Mouse (Mus musculus) midbrain, embryonic 16.5 days (tissue): ENCODE measurements at regions not wholly inside any gene's neighbourhood (a gene's known extent, or its start where the extent isn't known, plus 50 kb on each side); places are given as distances from the start of the nearest gene placed in this dataset.

Experiments
- ATAC-seq: fragments of 200-750 bp; cut with Nextera tagmentation; 2 replicates; pipeline ENCODE4 v1.8.0; 2017; ENCODE audit warnings: moderate TSS enrichment
- H3K27ac ChIP-seq: fragments of 300-500 bp; sonication (generic); 2 replicates; pipeline ENCODE4 v1.5.1; 2014; ENCODE audit warnings: mild to moderate bottlenecking, low read length, mixed read lengths
- H3K27me3 ChIP-seq: fragments of 300-500 bp; sonication (generic); 2 replicates; pipeline ENCODE4 v1.6.1; 2014; ENCODE audit warnings: low read depth, low read length, mixed read lengths; ENCODE audit not compliant: control insufficient read depth, insufficient read depth
- H3K36me3 ChIP-seq: fragments of 300-500 bp; sonication (generic); 2 replicates; pipeline ENCODE4 v1.6.1; 2014; ENCODE audit warnings: mild to moderate bottlenecking, low read length, moderate library complexity, mixed read lengths; ENCODE audit not compliant: control insufficient read depth, insufficient read depth
- H3K4me1 ChIP-seq: fragments of 300-500 bp; sonication (generic); 2 replicates; pipeline ENCODE4 v1.6.1; 2014; ENCODE audit warnings: mild to moderate bottlenecking, low read length, mixed read lengths; ENCODE audit not compliant: control insufficient read depth, insufficient read depth
- H3K4me2 ChIP-seq: fragments of 300-500 bp; sonication (generic); 2 replicates; pipeline ENCODE4 v1.6.1; 2014; ENCODE audit warnings: mild to moderate bottlenecking, low read length, mixed read lengths
- H3K4me3 ChIP-seq: fragments of 300-500 bp; sonication (generic); 2 replicates; pipeline ENCODE4 v1.5.1; 2014; ENCODE audit warnings: low read depth, mild to moderate bottlenecking, low read length, moderate library complexity, mixed read lengths
- H3K9ac ChIP-seq: fragments of 300-500 bp; sonication (generic); 2 replicates; pipeline ENCODE4 v1.6.1; 2014; ENCODE audit warnings: low read depth, low read length, mixed read lengths
- H3K9me3 ChIP-seq: fragments of 300-500 bp; sonication (generic); replicated peaks from 2 replicates; pipeline ENCODE4 v1.6.1; 2014; ENCODE audit warnings: mild to moderate bottlenecking, low read length, mixed read lengths; ENCODE audit not compliant: control insufficient read depth, poor library complexity, severe bottlenecking
- WGBS: fragments of 180-500 bp; shearing (Covaris S2); extraction: QIAGEN DNeasy Blood & Tissue Kit; methylation state at CpG from one replicate; pipeline ENCODE4 v1.1.7; 2014; 5-methylcytosine and 5-hydroxymethylcytosine counted together

DNA sequence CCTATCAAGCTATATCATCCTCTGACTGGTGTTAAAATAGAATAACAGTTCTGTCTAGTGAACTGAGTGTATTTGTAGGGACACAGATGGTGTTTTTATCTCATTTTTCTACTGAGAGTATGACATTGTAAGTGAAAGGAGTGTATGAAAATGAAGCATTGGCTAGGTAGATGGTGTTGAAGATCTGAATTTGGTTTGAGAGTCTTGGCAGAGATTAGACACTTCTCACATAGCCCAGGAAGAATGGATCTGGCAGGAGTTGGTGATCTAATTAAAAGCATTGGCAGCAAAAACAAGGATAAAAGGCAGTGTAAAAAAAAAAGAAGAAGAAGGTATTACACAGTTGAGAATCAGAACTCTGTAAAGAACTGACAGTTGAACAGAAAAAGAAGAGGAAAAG lies 900.4 kb upstream of the Pabpc4l start:
- Histone ChIP-seq H3K4me2 (no peak overlapping the region), H3K27ac (no peak overlapping the region), H3K4me1 (no peaks in the 10 kb centered on the region), H3K9me3 (no peaks in the 10 kb centered on the region), H3K36me3 (no peaks in the 10 kb centered on the region), H3K9ac (no peak overlapping the region), H3K4me3 (no peak overlapping the region), H3K27me3 (no peaks in the 10 kb centered on the region)
- no peak for ATAC-seq

DNA sequence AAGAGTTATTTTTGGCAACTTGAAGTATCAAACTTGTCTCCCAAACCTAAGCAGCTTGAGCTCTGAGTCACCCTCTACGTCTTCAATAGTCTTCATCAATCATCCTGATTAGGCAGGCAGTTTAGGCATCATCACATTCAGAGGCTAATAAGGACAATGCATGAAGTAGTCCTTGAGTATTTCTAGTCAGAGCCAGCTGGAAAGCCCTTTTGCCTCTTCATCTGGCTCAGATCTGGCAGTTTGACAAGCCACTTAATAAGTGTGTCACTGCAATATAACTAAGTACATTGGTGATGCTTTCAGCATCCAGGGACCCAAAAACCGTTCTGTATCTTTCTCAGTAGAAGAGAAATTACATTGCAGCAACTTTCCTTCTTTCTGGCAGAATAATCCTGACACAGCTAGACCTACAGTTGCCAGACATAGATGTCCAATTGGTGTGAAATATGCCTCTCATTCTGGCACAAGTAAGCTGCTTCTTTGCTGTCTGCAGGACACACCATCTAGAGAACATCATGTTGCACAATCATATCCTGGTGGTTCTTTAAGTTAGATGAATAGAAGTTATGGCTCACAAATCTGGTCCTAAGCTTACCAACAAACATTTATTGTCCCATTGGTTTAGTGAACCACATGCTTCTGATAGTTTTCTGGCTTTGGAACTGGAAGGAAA lies 868.5 kb upstream of the Pabpc4l start:
- WGBS = 73% methylated on average over 2 of the region's 2 CpGs
- H3K4me1 ChIP-seq = no peaks in the 10 kb centered on the region
- H3K36me3 ChIP-seq = no peaks in the 10 kb centered on the region
- H3K27me3 ChIP-seq = no peaks in the 10 kb centered on the region
- no peaks in the 10 kb centered on the region for H3K9me3 ChIP-seq
- no peak overlapping the region for H3K4me3 ChIP-seq
- no peak overlapping the region for H3K4me2 ChIP-seq
- no peak overlapping the region for H3K9ac ChIP-seq
- H3K27ac ChIP-seq = no peak overlapping the region
- no peak for ATAC-seq

DNA sequence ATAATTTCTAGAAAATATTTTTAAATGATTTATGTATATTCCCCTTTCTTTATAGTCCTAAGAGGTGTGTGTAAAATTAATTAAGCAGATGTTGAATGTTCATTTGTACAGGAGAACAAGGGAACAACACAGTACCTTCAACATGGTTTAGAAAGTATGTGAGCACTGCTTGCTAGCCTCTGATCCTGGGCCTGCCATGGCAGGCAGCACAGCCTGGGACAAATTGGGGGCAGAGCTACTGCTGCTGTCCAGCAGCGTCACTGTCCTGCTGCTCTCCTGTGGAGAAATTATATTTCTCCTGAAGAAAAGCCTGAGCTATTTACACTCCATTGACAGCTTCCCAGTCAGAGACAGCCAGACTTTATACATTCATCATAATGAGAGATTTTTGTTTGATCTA lies 833.8 kb upstream of the Pabpc4l start:
- H3K9ac ChIP-seq = no peak overlapping the region
- H3K36me3 ChIP-seq = no peaks in the 10 kb centered on the region
- H3K4me3 ChIP-seq = no peak overlapping the region
- H3K27ac ChIP-seq = no peak overlapping the region
- H3K4me1 ChIP-seq = no peaks in the 10 kb centered on the region
- no peaks in the 10 kb centered on the region for H3K9me3 ChIP-seq
- no peak for ATAC-seq
- no peak overlapping the region for H3K4me2 ChIP-seq
- 28% methylated on average over 1 of the region's 1 CpGs for WGBS
- no peaks in the 10 kb centered on the region for H3K27me3 ChIP-seq

- peak; percentile 64; the same call in 1 of the 2 replicates for ATAC-seq
- Histone ChIP-seq H3K27ac (no peak overlapping the region), H3K4me2 (no peak overlapping the region), H3K27me3 (no peaks in the 10 kb centered on the region), H3K4me3 (no peak overlapping the region), H3K9me3 (no peaks in the 10 kb centered on the region), H3K9ac (no peak overlapping the region), H3K36me3 (no peaks in the 10 kb centered on the region), H3K4me1 (no peaks in the 10 kb centered on the region)
- WGBS = 28% methylated on average over 5 of the region's 5 CpGs
Measured at GRCm38 (mm10) chr3:47280270-47280669, 832.3 kb upstream of the Pabpc4l start.

GRCm38 (mm10) chr3:47241030-47241429 lies 793.0 kb upstream of the Pabpc4l start:
- H3K27ac ChIP-seq = no peak overlapping the region
- no peak overlapping the region for H3K9ac ChIP-seq
- no peak for ATAC-seq
- no peaks in the 10 kb centered on the region for H3K4me1 ChIP-seq
- 40% methylated on average over 3 of the region's 3 CpGs for WGBS
- H3K36me3 ChIP-seq = no peaks in the 10 kb centered on the region
- no peaks in the 10 kb centered on the region for H3K27me3 ChIP-seq
- H3K9me3 ChIP-seq = no peaks in the 10 kb centered on the region
- H3K4me2 ChIP-seq = no peak overlapping the region
- no peak overlapping the region for H3K4me3 ChIP-seq

DNA sequence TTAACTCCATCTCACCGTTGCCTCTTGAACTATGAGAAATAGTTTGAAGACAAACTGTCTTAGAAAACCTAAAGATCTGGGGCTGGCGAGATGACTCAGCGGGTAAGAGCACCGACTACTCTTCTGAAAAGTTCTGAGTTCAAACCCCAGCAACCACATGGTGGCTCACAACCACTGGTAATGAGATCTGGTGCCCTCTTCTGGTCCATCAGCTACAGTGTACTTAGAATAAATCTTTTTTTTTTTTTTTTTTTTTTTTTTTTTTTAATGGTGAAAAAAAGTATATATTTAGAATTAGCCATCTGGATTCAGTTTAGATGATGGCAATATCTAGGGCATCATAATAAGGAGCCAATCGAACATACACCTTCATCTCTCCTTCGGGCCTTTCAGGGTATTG lies 782.2 kb upstream of the Pabpc4l start:
- ATAC-seq = no peak
- Histone ChIP-seq H3K9me3 (no peaks in the 10 kb centered on the region), H3K27me3 (no peaks in the 10 kb centered on the region), H3K27ac (no peak overlapping the region), H3K4me3 (no peak overlapping the region), H3K4me1 (no peaks in the 10 kb centered on the region), H3K9ac (no peak overlapping the region), H3K4me2 (no peak overlapping the region), H3K36me3 (no peaks in the 10 kb centered on the region)
- 96% methylated on average over 6 of the region's 6 CpGs for WGBS

DNA sequence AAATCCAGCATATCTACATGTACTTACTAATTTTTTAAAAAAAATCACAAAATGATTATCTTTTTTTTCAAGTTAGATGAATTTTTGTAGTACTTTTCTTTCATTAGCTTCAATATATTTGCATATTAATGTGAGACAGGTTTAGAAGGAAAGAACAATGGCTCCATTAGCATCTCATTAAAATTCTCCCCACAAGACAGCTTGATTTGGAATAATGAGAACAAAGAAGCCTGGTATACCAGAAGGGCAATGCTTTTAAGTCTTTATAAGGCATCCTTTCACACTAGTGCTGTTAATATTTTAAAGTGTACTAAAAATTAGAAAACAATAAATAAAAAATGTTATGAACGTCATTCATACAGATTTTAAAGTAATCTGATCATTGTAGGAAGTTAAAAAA lies 770.6 kb upstream of the Pabpc4l start:
- Histone ChIP-seq H3K4me1 (no peaks in the 10 kb centered on the region), H3K4me3 (no peak overlapping the region), H3K36me3 (no peaks in the 10 kb centered on the region), H3K27ac (no peak overlapping the region), H3K4me2 (no peak overlapping the region), H3K9me3 (no peaks in the 10 kb centered on the region), H3K27me3 (no peaks in the 10 kb centered on the region), H3K9ac (no peak overlapping the region)
- ATAC-seq = no peak
- WGBS = 32% methylated on average over 1 of the region's 1 CpGs

DNA sequence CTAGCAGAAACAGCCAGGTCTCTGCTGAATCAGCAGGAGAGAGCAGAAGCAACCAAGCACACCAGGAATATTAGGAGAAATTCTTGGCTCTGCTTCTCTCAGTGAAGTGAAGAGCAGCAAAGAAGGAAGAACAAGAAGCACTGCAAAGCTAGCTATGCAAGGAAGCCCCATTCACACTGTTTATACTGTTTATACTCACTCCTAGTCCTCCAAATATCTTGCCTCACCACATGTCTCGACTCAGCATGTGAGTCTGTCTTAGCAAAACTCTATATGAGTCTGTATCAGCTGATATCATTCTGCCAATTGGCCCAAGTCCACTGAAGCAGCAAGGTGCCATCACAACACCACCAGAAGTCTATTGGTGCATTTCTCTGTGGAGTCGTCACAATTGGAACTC lies 765.1 kb upstream of the Pabpc4l start:
- 77% methylated on average over 2 of the region's 2 CpGs for whole genome bisulfite sequencing
- Histone ChIP-seq H3K27me3 (no peaks in the 10 kb centered on the region), H3K4me3 (no peak overlapping the region), H3K4me2 (no peak overlapping the region), H3K36me3 (no peaks in the 10 kb centered on the region), H3K9me3 (no peaks in the 10 kb centered on the region), H3K4me1 (no peaks in the 10 kb centered on the region), H3K9ac (no peak overlapping the region), H3K27ac (no peak overlapping the region)
- no peak for ATAC-seq

DNA sequence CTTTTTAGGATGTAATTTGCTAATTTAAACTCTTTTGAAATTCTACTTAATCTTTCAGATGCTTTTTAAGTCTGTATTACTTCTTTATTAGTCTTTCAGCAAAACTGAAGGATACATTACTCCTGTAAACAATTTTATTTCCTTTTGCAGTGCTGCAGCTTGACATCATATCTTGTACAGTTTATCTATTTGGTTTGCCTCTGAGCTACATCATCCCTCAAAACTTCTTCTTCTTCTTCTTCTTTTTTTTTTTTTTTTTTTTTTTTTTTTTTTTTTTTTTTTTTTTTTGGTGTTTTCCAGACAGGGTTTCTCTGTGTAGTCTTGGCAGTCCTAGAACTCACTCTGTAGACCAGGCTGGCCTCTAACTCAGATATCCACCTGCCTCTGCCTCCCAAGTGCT lies 749.6 kb upstream of the Pabpc4l start:
- no peak overlapping the region for H3K9ac ChIP-seq
- no peak for ATAC-seq
- no peak overlapping the region for H3K4me3 ChIP-seq
- no peaks in the 10 kb centered on the region for H3K27me3 ChIP-seq
- no peaks in the 10 kb centered on the region for H3K36me3 ChIP-seq
- H3K27ac ChIP-seq = no peak overlapping the region
- no peaks in the 10 kb centered on the region for H3K9me3 ChIP-seq
- H3K4me1 ChIP-seq = no peaks in the 10 kb centered on the region
- H3K4me2 ChIP-seq = no peak overlapping the region
